Mouse (Mus musculus) liver, adult 2 months (tissue): ENCODE results near the gene Cubn.

Experiments used
- CTCF ChIP-seq: fragments of 200-500 bp; IDR thresholded peaks from 2 replicates; pipeline ENCODE4 v1.5.1; 2011; ENCODE audit warnings: low read depth, low read length, control low read depth
- POLR2A ChIP-seq: fragments of 200-500 bp; IDR thresholded peaks from 2 replicates; pipeline ENCODE4 v1.6.1; 2011; ENCODE audit warnings: low read length, control low read depth; ENCODE audit not compliant: insufficient read depth; ENCODE audit errors: extremely low read depth

GRCm38 (mm10) chr2:13539860-13540259 lies 48.2 kb upstream of the Cubn start:
- no peak for TF ChIP-seq POLR2A
- no peak for TF ChIP-seq CTCF
